Mouse (Mus musculus): Measurements from ENCODE around the gene Atmin. TPM values are rescaled to one million over a fixed set of nuclear protein-coding genes. Genes with fewer than 3 reads are reported as not detected.

The Atmin gene
- polyA plus RNA-seq, 1 experiment from 2014 or later: 26.2 TPM

DNA sequence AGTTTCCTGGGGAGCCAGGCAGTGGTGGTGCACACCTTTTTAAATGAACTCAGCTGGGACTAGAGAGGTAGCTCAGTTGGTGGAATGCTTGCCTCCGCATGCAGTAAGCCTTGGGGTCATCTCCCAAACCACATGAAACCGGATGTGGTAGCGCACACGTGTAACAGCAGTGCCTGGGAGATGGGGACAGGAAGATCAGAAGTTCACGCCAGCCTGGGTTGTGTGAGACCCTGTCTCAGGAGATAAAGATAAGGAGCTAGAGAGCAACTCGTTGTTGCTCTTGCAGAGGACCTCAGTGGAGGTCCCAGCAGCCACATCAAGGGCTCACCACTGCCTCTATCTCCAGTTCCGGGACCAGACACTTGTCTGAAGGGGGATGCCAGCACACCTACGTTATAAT, 19.7 kb upstream of the Atmin start:
- ATAC-seq (ENCODE audit: low FRiP score): no peak
- no peaks in the 10 kb centered on the region for H3K27me3 ChIP-seq (ENCODE audit: control insufficient read depth, insufficient read depth, low read length)
- H3K4me3 ChIP-seq (replicated peaks; ENCODE audit: low read length): no peak overlapping the region
- 0 out of 2 replicates have a peak, but pooled peaks cover 8% of the 10 kb centered on the region for H3K4me1 ChIP-seq (replicated peaks; ENCODE audit: control insufficient read depth, insufficient read depth, low read length)
- no peaks in the 10 kb centered on the region for H3K36me3 ChIP-seq (replicated peaks; ENCODE audit: control insufficient read depth, insufficient read depth)
- no peaks in the 10 kb centered on the region for H3K9me3 ChIP-seq (ENCODE audit: control insufficient read depth, low read length)
- H3K27ac ChIP-seq: no peak overlapping the region
- WGBS: 95% methylated on average over 8 of the region's 8 CpGs
- H3K9ac ChIP-seq: no peak overlapping the region
- no peak for DNase-seq (ENCODE audit: low spot score)
- H3K4me2 ChIP-seq (replicated peaks): no peak overlapping the region

DNA sequence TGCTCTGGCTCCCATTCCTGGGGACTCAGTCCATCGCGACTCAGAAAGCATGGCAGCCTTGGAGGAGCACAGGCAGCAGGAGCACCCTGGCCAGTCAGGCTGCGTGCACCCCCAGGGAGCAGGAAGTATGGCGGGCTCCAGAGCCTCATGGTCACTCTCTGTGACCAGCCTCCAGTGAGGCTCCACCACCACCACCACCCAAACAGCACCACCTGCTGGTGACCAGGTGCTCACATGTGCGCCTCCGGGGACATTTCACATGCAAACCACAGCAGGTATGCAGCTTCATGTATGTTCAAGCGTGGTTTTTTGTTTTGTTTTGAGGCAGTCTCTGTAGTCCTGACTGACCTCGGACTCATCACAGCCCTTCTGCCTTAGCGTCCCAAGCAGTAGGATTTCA, 15.3 kb upstream of the Atmin start:
- no peaks in the 10 kb centered on the region for H3K4me1 ChIP-seq (replicated peaks; ENCODE audit: control insufficient read depth, insufficient read depth, low read length)
- 84% methylated on average over 9 of the region's 9 CpGs for WGBS
- H3K27me3 ChIP-seq (ENCODE audit: control insufficient read depth, insufficient read depth, low read length): no peaks in the 10 kb centered on the region
- DNase-seq (ENCODE audit: low spot score): no peak
- H3K36me3 ChIP-seq (replicated peaks; ENCODE audit: control insufficient read depth, insufficient read depth): no peaks in the 10 kb centered on the region
- no peaks in the 10 kb centered on the region for H3K9me3 ChIP-seq (ENCODE audit: control insufficient read depth, low read length)
- H3K9ac ChIP-seq: no peak overlapping the region
- ATAC-seq (ENCODE audit: low FRiP score): no peak
- no peak overlapping the region for H3K27ac ChIP-seq
- H3K4me2 ChIP-seq (replicated peaks): no peak overlapping the region
- no peak overlapping the region for H3K4me3 ChIP-seq (replicated peaks; ENCODE audit: low read length)

DNA sequence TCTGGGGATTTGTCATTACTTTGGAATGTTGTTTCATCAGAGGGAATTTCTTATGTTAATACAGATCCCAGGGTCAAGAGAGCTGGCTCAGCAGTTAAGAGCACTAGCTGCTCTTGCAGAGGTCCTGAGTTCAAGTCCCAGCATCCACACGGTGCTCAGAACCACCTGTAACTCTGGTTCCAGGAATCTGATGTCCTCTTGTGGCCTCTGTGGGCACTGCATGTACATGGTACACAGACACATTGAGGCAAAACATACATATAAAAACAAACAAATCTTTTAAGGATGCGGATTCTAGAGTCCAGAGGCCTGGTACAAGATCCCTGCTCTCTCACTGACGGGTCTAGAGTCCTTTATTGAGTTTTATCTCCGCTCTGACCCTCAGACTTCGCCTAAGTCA, 14.6 kb upstream of the Atmin start:
- 92% methylated on average over 5 of the region's 5 CpGs for WGBS

DNA sequence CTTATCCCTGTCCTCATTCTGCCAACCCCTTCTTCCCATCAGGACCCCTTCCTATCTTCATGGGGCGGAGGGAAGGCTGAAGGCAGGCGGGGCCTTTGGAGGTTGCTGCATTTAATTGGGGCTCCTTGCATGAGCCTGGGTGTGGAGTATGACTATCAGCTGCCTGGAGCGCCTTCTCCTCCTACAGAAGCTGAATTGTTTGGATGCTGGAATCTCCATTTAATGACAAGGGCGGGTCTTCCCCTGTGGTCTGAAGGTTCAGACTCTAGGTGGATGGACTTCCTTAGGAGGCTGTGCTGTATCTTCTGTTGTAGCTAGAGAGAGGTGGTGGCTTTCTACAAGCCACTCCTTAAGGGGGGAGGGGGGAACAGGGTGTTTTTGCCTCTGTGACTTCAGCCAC, 8.2 kb upstream of the Atmin start:
- no peaks in the 10 kb centered on the region for H3K9me3 ChIP-seq (ENCODE audit: control insufficient read depth, low read length)
- no peaks in the 10 kb centered on the region; the same call in 1 of the 2 replicates for H3K36me3 ChIP-seq (replicated peaks; ENCODE audit: control insufficient read depth, insufficient read depth)
- H3K4me3 ChIP-seq (replicated peaks; ENCODE audit: low read length): no peak overlapping the region
- no peak for ATAC-seq (ENCODE audit: low FRiP score)
- 94% methylated on average over 4 of the region's 4 CpGs for WGBS
- no peaks in the 10 kb centered on the region for H3K27me3 ChIP-seq (ENCODE audit: control insufficient read depth, insufficient read depth, low read length)
- H3K4me1 ChIP-seq (replicated peaks; ENCODE audit: control insufficient read depth, insufficient read depth, low read length): no peaks in the 10 kb centered on the region
- H3K27ac ChIP-seq: no peak overlapping the region
- H3K9ac ChIP-seq: no peak overlapping the region
- H3K4me2 ChIP-seq (replicated peaks): no peak overlapping the region
- DNase-seq (ENCODE audit: low spot score): no peak

More for the DNA sequence above, 14.6 kb upstream of the Atmin start:
- Histone ChIP-seq H3K27ac (no peak overlapping the region), H3K27me3 (ENCODE audit: control insufficient read depth, insufficient read depth, low read length) (no peaks in the 10 kb centered on the region), H3K9me3 (ENCODE audit: control insufficient read depth, low read length) (no peaks in the 10 kb centered on the region), H3K9ac (no peak overlapping the region), H3K4me1 (replicated peaks; ENCODE audit: control insufficient read depth, insufficient read depth, low read length) (no peaks in the 10 kb centered on the region), H3K4me3 (replicated peaks; ENCODE audit: low read length) (no peak overlapping the region), H3K36me3 (replicated peaks; ENCODE audit: control insufficient read depth, insufficient read depth) (no peaks in the 10 kb centered on the region; the same call in 1 of the 2 replicates), H3K4me2 (replicated peaks) (no peak overlapping the region)
- no peak for ATAC-seq (ENCODE audit: low FRiP score)
- no peak for DNase-seq (ENCODE audit: low spot score)

DNA sequence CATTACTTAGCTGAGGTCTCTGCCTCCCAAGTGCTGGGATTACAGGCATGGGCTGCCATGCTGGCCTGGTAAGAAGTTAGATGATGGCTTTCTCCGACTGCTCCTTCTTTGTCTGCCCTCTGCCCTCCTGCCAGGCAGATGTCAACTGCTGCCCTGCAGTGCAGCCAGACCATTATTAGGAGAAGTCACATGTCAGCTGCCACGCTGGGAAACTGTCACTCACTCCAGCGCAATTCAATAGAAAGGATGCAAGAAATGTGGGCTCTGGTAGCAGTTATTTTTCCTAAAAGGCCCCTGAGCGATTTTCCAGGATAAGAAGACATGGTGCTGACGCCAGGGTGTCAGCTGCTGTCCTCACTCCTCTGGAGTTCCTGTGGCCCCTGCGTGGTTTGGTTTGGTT, 7.7 kb upstream of the Atmin start:
- no peaks in the 10 kb centered on the region; the same call in 1 of the 2 replicates for H3K36me3 ChIP-seq (replicated peaks; ENCODE audit: control insufficient read depth, insufficient read depth)
- no peak overlapping the region for H3K4me2 ChIP-seq (replicated peaks)
- no peaks in the 10 kb centered on the region for H3K9me3 ChIP-seq (ENCODE audit: control insufficient read depth, low read length)
- H3K4me3 ChIP-seq (replicated peaks; ENCODE audit: low read length): no peak overlapping the region
- no peak for ATAC-seq (ENCODE audit: low FRiP score)
- 26% methylated on average over 6 of the region's 6 CpGs for WGBS
- H3K9ac ChIP-seq: no peak overlapping the region
- H3K27me3 ChIP-seq (ENCODE audit: control insufficient read depth, insufficient read depth, low read length): no peaks in the 10 kb centered on the region
- no peaks in the 10 kb centered on the region for H3K4me1 ChIP-seq (replicated peaks; ENCODE audit: control insufficient read depth, insufficient read depth, low read length)
- DNase-seq (ENCODE audit: low spot score): no peak
- no peak overlapping the region for H3K27ac ChIP-seq

DNA sequence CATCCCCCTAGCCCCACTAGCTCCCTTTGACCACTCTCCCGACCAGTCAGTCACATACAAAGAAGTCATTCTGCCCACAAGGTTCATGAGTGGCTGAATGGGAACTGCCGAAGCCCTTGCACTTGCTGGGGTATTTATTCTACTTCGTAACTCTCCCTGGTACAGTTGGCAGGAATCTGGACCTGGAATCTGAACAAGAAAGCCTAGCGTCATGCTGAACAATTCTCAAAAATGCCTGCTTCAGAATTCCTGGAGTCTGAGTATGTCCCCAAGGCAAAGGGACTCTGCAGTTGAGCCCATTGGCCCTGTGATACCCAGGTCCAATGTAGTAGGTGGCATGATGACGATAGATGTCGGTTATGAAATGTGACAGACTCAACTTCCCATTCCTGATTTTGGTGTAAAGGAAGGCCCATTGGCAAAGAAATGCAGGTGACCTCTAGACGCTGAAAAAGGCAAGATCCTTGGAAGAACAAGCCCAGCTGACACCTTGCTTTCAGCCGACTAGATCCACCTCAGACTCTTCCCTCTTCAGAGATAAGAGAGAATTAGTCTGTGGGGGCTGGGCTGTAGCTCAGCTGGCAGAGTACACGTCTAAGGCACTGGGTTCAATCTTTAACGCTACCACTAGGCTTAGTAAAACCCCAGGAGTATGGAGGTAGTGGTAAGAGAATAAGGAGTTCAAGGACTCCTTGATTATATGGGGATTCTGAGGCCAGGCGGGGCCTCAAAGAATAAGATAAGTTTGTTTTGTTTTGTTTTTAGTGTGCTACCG, 722 bp upstream of the Atmin start:
- Histone ChIP-seq H3K4me2 (replicated peaks) (peak overlapping the region; percentile 43), H3K9ac (no peak overlapping the region), H3K4me1 (replicated peaks; ENCODE audit: control insufficient read depth, insufficient read depth, low read length) (peaks cover 14% of the 10 kb centered on the region), H3K27ac (no peak overlapping the region), H3K27me3 (ENCODE audit: control insufficient read depth, insufficient read depth, low read length) (no peaks in the 10 kb centered on the region), H3K36me3 (replicated peaks; ENCODE audit: control insufficient read depth, insufficient read depth) (no peaks in the 10 kb centered on the region), H3K9me3 (ENCODE audit: control insufficient read depth, low read length) (no peaks in the 10 kb centered on the region), H3K4me3 (replicated peaks; ENCODE audit: low read length) (peak overlapping the region; percentile 99)
- DNase-seq (ENCODE audit: low spot score): no peak
- WGBS: 82% methylated on average over 12 of the region's 12 CpGs
- no peak for ATAC-seq (ENCODE audit: low FRiP score)

DNA sequence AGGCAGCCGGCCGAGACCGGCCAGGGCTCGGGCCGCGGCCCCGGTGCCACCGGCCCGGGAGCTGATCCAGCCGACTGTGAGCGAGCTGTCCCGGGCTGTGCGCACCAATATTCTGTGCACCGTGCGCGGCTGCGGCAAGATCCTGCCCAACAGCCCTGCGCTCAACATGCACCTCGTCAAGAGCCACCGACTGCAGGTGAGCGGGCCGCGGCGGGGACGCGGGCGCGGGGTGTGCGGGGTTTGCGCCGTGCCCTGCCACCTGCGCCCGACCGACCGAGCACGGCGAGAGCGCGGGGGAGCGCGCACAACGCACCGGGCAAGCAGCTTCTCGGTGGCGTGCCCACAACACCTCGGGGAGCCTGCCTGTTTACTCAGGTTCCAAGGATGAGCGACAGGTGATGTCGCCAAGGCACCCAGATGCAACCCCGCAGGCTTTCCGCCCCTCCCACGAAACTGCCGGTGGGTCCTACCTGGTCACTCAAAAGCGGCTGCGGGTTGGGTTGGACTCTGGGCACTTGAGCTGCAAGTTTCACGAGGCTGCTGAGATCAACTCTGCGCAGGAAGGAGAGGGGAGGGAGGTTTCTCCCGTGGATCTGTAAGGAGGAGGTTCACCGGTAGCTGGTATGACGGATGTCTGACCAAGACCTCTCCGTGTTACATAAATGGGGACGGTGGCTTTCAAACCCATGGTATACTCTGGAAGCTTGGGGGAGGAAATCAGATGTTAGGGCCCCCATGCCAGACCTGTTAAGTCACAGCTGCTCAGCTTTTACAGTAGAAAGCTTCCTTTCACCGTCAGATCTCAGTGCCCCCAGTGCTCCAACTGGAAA, 577 bp downstream of the Atmin start:
- no peaks in the 10 kb centered on the region for H3K27me3 ChIP-seq (ENCODE audit: control insufficient read depth, insufficient read depth, low read length)
- under 1% methylated on average over 61 of the region's 62 CpGs for WGBS
- H3K9me3 ChIP-seq (ENCODE audit: control insufficient read depth, low read length): no peaks in the 10 kb centered on the region
- peak overlapping the region; percentile 99 for H3K4me3 ChIP-seq (replicated peaks; ENCODE audit: low read length)
- DNase-seq (ENCODE audit: low spot score): peak; percentile 37
- H3K4me1 ChIP-seq (replicated peaks; ENCODE audit: control insufficient read depth, insufficient read depth, low read length): peaks cover 14% of the 10 kb centered on the region
- no peaks in the 10 kb centered on the region for H3K36me3 ChIP-seq (replicated peaks; ENCODE audit: control insufficient read depth, insufficient read depth)
- H3K9ac ChIP-seq: peak overlapping the region; percentile 96
- peak; percentile 83 for ATAC-seq (ENCODE audit: low FRiP score)
- H3K27ac ChIP-seq: peak overlapping the region; percentile 80
- peak overlapping the region; percentile 96 for H3K4me2 ChIP-seq (replicated peaks)

DNA sequence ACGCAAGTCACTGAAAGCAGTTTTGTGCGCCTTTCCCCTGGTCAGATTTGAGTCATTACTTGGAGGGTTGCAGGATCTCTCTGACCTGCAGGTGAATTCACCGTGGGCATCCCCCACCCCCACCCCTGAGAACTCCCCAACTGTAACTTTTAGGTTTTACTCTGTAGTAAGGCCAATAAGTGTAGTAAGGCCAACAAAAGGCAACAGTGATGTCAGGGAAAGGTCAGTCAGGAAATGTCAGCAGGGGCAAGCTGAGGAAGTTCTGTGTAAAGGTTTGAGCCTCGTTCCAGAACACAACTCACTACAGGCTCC, 1.1 kb downstream of the Atmin start:
- Histone ChIP-seq H3K4me3 (replicated peaks; ENCODE audit: low read length) (peak overlapping the region; percentile 99), H3K4me1 (replicated peaks; ENCODE audit: control insufficient read depth, insufficient read depth, low read length) (peaks cover 14% of the 10 kb centered on the region), H3K36me3 (replicated peaks; ENCODE audit: control insufficient read depth, insufficient read depth) (no peaks in the 10 kb centered on the region), H3K27me3 (ENCODE audit: control insufficient read depth, insufficient read depth, low read length) (no peaks in the 10 kb centered on the region), H3K4me2 (replicated peaks) (peak overlapping the region; percentile 96), H3K9me3 (ENCODE audit: control insufficient read depth, low read length) (no peaks in the 10 kb centered on the region), H3K9ac (peak overlapping the region; percentile 96), H3K27ac (no peak overlapping the region)
- DNase-seq (ENCODE audit: low spot score) (no peak), ATAC-seq (ENCODE audit: low FRiP score) (no peak)
- WGBS: 12% methylated on average over 4 of the region's 4 CpGs

DNA sequence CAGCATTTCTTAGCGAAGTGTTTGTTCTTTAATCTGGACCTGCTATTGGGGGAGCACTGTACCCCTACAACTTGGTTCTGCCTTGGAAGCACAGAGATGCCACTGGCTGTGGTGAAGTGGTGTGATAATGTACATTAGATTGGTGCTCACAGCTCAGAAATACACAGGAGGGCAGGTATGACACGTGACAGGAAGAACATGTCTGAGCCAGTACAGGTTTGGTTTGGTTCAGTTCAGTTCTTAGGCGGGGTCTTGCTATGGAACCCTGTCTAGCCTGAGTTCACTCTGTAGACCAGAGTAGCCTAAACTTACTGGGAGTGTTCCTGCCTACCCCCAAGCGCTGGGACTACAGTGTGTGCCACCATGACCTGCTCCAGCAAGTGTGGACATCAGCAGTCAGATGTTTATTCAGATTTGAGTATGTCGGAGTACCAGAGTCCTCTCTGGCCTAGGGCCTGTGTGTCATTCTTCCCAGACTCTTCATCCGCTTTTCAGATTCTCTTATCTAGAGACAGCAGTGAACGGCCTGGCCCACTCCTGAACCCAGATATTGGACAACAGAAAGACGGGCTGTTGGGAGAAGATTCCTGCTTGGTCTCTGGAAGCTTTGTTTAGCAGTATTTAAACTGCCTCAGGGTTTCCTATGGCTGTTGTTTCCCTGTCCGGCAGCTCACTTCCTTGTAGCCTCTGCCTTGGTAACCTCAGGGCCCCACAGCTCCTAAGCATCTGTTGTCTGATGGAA, 2.1 kb downstream of the Atmin start:
- WGBS: 87% methylated on average over 9 of the region's 9 CpGs
- DNase-seq (ENCODE audit: low spot score) (no peak), ATAC-seq (ENCODE audit: low FRiP score) (no peak)
- Histone ChIP-seq H3K4me1 (replicated peaks; ENCODE audit: control insufficient read depth, insufficient read depth, low read length) (peaks cover 14% of the 10 kb centered on the region), H3K27ac (no peak overlapping the region), H3K9me3 (ENCODE audit: control insufficient read depth, low read length) (no peaks in the 10 kb centered on the region), H3K4me3 (replicated peaks; ENCODE audit: low read length) (no peak overlapping the region), H3K4me2 (replicated peaks) (no peak overlapping the region), H3K36me3 (replicated peaks; ENCODE audit: control insufficient read depth, insufficient read depth) (no peaks in the 10 kb centered on the region), H3K9ac (0 out of 2 replicates have a peak overlapping the region, but pooled peaks have one; percentile 96), H3K27me3 (ENCODE audit: control insufficient read depth, insufficient read depth, low read length) (no peaks in the 10 kb centered on the region)

Measured in hindbrain, embryonic 14.5 days (tissue).